Mouse (Mus musculus): ENCODE data around the gene Fli1.

GRCm38 (mm10) chr9:32500063-32500462 is 42.6 kb downstream of the Fli1 start:
- TF ChIP-seq CTCF (IDR thresholded peaks at IDR 0.05 in 2 of 3, conservative IDR thresholded peaks at IDR 0.05 in 1 of 3; ENCODE audit: control insufficient read depth in 1 of 3, insufficient read depth in 1 of 3, low read depth in 2 of 3, low read length in 3 of 3, poor library complexity in 1 of 3, severe bottlenecking in 1 of 3), result no peak
- no peak for TF ChIP-seq MAZ (IDR thresholded peaks at IDR 0.05; ENCODE audit: low read depth, low read length)
- TF ChIP-seq ZNF384 (IDR thresholded peaks at IDR 0.05; ENCODE audit: low read depth, low read length), result no peak
- TF ChIP-seq MYC (IDR thresholded peaks at IDR 0.05; ENCODE audit: low read depth, low read length), result no peak
- no peak for TF ChIP-seq EP300 (IDR thresholded peaks at IDR 0.05; ENCODE audit: low read depth in 1 of 2, low read length in 2 of 2)
- no peak for TF ChIP-seq UBTF (IDR thresholded peaks at IDR 0.05; ENCODE audit: borderline replicate concordance, insufficient read depth, low read depth, low read length)
- TF ChIP-seq GATA1 (IDR thresholded peaks at IDR 0.05; ENCODE audit: low read depth, low read length), result no peak
